Mouse (Mus musculus) stomach, postnatal 0 days (tissue): ENCODE results near the gene Fkbp1b.

ENCODE experiments used
- CTCF ChIP-seq: IDR thresholded peaks from 2 replicates; pipeline ENCODE4 v1.5.1; 2016; ENCODE audit warnings: antibody characterized with exemption, low read depth, mild to moderate bottlenecking, moderate library complexity
- EP300 ChIP-seq: optimal IDR thresholded peaks from 2 replicates; pipeline ENCODE3; 2016; ENCODE audit warnings: antibody characterized with exemption

DNA sequence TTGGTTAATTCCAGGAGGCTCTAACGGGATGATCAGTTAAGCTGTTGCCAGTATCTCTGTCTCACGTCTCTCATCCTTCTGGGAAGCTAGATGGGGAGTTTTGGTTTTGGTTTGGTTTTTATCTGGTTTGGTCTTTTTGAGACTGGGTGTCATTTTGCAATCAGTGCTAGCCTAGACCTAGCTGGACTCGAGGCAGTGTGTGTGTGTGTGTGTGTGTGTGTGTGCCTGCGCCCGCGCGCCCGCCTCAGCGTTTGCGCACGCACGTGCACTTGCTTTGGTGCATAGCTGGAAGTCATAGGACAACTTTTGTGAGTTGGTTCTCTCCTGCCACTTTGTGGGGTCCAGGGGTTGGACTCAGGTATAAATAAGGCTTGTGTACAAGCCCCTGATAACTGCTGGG is 2.4 kb upstream of the Fkbp1b start:
- TF ChIP-seq CTCF (no peak), EP300 (no peak)
